ENCODE assay signal across 7 mouse cellular contexts in the genomic region with DNA sequence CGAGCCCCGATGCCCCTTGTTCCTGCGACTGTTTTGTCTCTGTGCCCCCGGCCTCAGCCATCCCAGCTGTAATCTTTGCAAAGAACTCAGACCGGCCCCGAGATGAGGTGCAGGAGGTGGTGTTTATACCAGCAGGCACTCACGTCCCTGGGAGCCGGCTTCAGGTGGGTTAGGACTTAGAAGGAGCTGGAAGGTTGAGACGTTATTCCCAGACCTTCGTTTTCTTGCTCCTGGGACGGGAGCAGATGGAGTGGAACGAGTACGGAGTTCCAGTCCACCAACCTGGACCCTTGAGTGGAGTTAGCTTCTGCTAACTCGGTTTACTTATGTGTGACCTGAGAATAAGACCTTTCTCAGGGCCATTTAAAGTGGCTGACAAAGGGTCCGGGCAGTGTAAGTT. TPM values are rescaled to one million over a fixed set of nuclear protein-coding genes. Genes with fewer than 3 reads are reported as not detected.
DNase-seq lines count a peak whose midpoint lies in the region; ATAC-seq lines count a peak whose summit lies in the region.

No protein-coding gene starts in this region.

- H3K36me3 ChIP-seq in megakaryocyte, embryonic 14.5 days (replicated peaks; ENCODE audit: low read length), result peaks cover 16% of the 10 kb centered on the region
- H3K36me3 ChIP-seq in forebrain, embryonic 13.5 days (ENCODE audit: poor library complexity, severe bottlenecking), result peaks cover 2% of the 10 kb centered on the region; the same call in 1 of the 2 replicates
- H3K36me3 ChIP-seq in limb, embryonic 12.5 days, result peaks cover 29% of the 10 kb centered on the region
- H3K36me3 ChIP-seq in stomach, embryonic 15.5 days, result no peaks in the 10 kb centered on the region

- 18% methylated on average over 15 of the region's 15 CpGs for WGBS in forebrain, embryonic 13.5 days
- WGBS in limb, embryonic 12.5 days, result 22% methylated on average over 15 of the region's 15 CpGs
- WGBS in stomach, embryonic 15.5 days, result 17% methylated on average over 15 of the region's 15 CpGs

- H3K4me1 ChIP-seq in megakaryocyte, embryonic 14.5 days, result peaks cover 33% of the 10 kb centered on the region
- H3K4me1 ChIP-seq in forebrain, embryonic 13.5 days, result peaks cover 21% of the 10 kb centered on the region
- peaks cover 24% of the 10 kb centered on the region for H3K4me1 ChIP-seq in limb, embryonic 12.5 days (replicated peaks)
- H3K4me1 ChIP-seq in stomach, embryonic 15.5 days, result peaks cover 19% of the 10 kb centered on the region

- peak overlapping the region; percentile 57; the same call in 1 of the 2 replicates for H3K27ac ChIP-seq in forebrain, embryonic 13.5 days
- peak overlapping the region; percentile 89 for H3K27ac ChIP-seq in limb, embryonic 12.5 days
- H3K27ac ChIP-seq in stomach, embryonic 15.5 days, result peak overlapping the region; percentile 88; the same call in 1 of the 2 replicates

- peak overlapping the region; percentile 72 for H3K4me2 ChIP-seq in forebrain, embryonic 13.5 days
- H3K4me2 ChIP-seq in limb, embryonic 12.5 days, result peak overlapping the region; percentile 82
- peak overlapping the region; percentile 90 for H3K4me2 ChIP-seq in stomach, embryonic 15.5 days

- ATAC-seq in megakaryocyte, adult 5-6 weeks (ENCODE audit: poor library complexity, severe bottlenecking), result no peak
- no peak for ATAC-seq in forebrain, embryonic 13.5 days
- no peak for ATAC-seq in limb, embryonic 12.5 days (ENCODE audit: insufficient number of reproducible peaks, insufficient read depth, low FRiP score, low TSS enrichment, low read depth)
- no peak for ATAC-seq in stomach, embryonic 15.5 days (ENCODE audit: insufficient read depth, low FRiP score, low read depth)

- H3K9me3 ChIP-seq in megakaryocyte, embryonic 14.5 days, result no peaks in the 10 kb centered on the region
- H3K9me3 ChIP-seq in forebrain, embryonic 13.5 days (replicated peaks), result no peaks in the 10 kb centered on the region
- no peaks in the 10 kb centered on the region for H3K9me3 ChIP-seq in limb, embryonic 12.5 days
- no peaks in the 10 kb centered on the region for H3K9me3 ChIP-seq in stomach, embryonic 15.5 days

- H3K27me3 ChIP-seq in megakaryocyte, embryonic 14.5 days (replicated peaks), result peaks cover 12% of the 10 kb centered on the region
- peaks cover 3% of the 10 kb centered on the region for H3K27me3 ChIP-seq in forebrain, embryonic 13.5 days
- H3K27me3 ChIP-seq in limb, embryonic 12.5 days, result no peaks in the 10 kb centered on the region
- H3K27me3 ChIP-seq in stomach, embryonic 15.5 days (replicated peaks), result no peaks in the 10 kb centered on the region

- H3K9ac ChIP-seq in forebrain, embryonic 13.5 days, result peak overlapping the region; percentile 77
- H3K9ac ChIP-seq in limb, embryonic 12.5 days (replicated peaks), result peak overlapping the region; percentile 79
- H3K9ac ChIP-seq in stomach, embryonic 15.5 days, result peak overlapping the region; percentile 74; the same call in 1 of the 2 replicates

- peak overlapping the region; percentile 94 for H3K4me3 ChIP-seq in megakaryocyte, embryonic 14.5 days (replicated peaks)
- peak overlapping the region; percentile 65 for H3K4me3 ChIP-seq in forebrain, embryonic 13.5 days
- peak overlapping the region; percentile 63 for H3K4me3 ChIP-seq in limb, embryonic 12.5 days (replicated peaks)
- peak overlapping the region; percentile 84 for H3K4me3 ChIP-seq in stomach, embryonic 15.5 days (replicated peaks)

- no peak for DNase-seq in urinary bladder, postnatal 14 days (ENCODE audit: low spot score)
- DNase-seq in testis, postnatal 14 days (ENCODE audit: low spot score), result no peak

RNA-seq across cellular contexts. Expression of a gene that starts 0.7 kb away (rescaled TPM):
- polyA plus RNA-seq in megakaryocyte, embryonic 14.5 days (2012; ENCODE audit: insufficient read depth, low replicate concordance), result 4.5 and 11.2 TPM in 2 replicates
- 0.48 and 1.4 TPM in 2 replicates for total RNA-seq in megakaryocyte, adult 5-6 weeks (2015)
- total RNA-seq in megakaryocyte, adult 5-6 weeks (2017), result 5.1 and 5.4 TPM in 2 replicates
- 22.8 and 23.0 TPM in 2 replicates for polyA plus RNA-seq in forebrain, embryonic 13.5 days (2015; fragmentation: Nextera tagmentation; extraction: Ambion mirVana)
- polyA plus RNA-seq in limb, embryonic 12.5 days (2016; fragmentation: Nextera tagmentation; extraction: Ambion mirVana), result 32.4 and 35.1 TPM in 2 replicates
- 19.7 and 20.1 TPM in 2 replicates for polyA plus RNA-seq in stomach, embryonic 15.5 days (2015; fragmentation: Nextera tagmentation; extraction: Ambion mirVana)

RNA-seq across cellular contexts. Expression of a gene that starts 10.8 kb away (rescaled TPM):
- polyA plus RNA-seq in megakaryocyte, embryonic 14.5 days (2012; ENCODE audit: insufficient read depth, low replicate concordance), result not detected in 2 replicates
- 0.55 and 0.80 TPM in 2 replicates for total RNA-seq in megakaryocyte, adult 5-6 weeks (2015)
- total RNA-seq in megakaryocyte, adult 5-6 weeks (2017), result not detected in 2 replicates
- polyA plus RNA-seq in forebrain, embryonic 13.5 days (2015; fragmentation: Nextera tagmentation; extraction: Ambion mirVana), result 3.0 and 3.6 TPM in 2 replicates
- 1.0 TPM in 2 replicates for polyA plus RNA-seq in limb, embryonic 12.5 days (2016; fragmentation: Nextera tagmentation; extraction: Ambion mirVana)
- 0.54 and 0.86 TPM in 2 replicates for polyA plus RNA-seq in stomach, embryonic 15.5 days (2015; fragmentation: Nextera tagmentation; extraction: Ambion mirVana)

RNA-seq across cellular contexts. Expression of a gene that starts 10.9 kb away (rescaled TPM):
- 22.3 and 22.7 TPM in 2 replicates for polyA plus RNA-seq in megakaryocyte, embryonic 14.5 days (2012; ENCODE audit: insufficient read depth, low replicate concordance)
- total RNA-seq in megakaryocyte, adult 5-6 weeks (2015), result 28.4 and 28.6 TPM in 2 replicates
- 18.6 and 19.7 TPM in 2 replicates for total RNA-seq in megakaryocyte, adult 5-6 weeks (2017)
- 59.3 and 60.7 TPM in 2 replicates for polyA plus RNA-seq in forebrain, embryonic 13.5 days (2015; fragmentation: Nextera tagmentation; extraction: Ambion mirVana)
- polyA plus RNA-seq in limb, embryonic 12.5 days (2016; fragmentation: Nextera tagmentation; extraction: Ambion mirVana), result 80.0 and 80.5 TPM in 2 replicates
- 78.8 and 85.1 TPM in 2 replicates for polyA plus RNA-seq in stomach, embryonic 15.5 days (2015; fragmentation: Nextera tagmentation; extraction: Ambion mirVana)

RNA-seq across cellular contexts. Expression of a gene that starts 17.2 kb away (rescaled TPM):
- 0.77 and 1.4 TPM in 2 replicates for polyA plus RNA-seq in megakaryocyte, embryonic 14.5 days (2012; ENCODE audit: insufficient read depth, low replicate concordance)
- total RNA-seq in megakaryocyte, adult 5-6 weeks (2015), result 0.13 TPM in 1 of 2 replicates, not detected in the other
- total RNA-seq in megakaryocyte, adult 5-6 weeks (2017), result not detected in 2 replicates
- polyA plus RNA-seq in forebrain, embryonic 13.5 days (2015; fragmentation: Nextera tagmentation; extraction: Ambion mirVana), result 0.15 and 0.21 TPM in 2 replicates
- polyA plus RNA-seq in limb, embryonic 12.5 days (2016; fragmentation: Nextera tagmentation; extraction: Ambion mirVana), result 6.5 and 7.7 TPM in 2 replicates
- 1.4 and 3.7 TPM in 2 replicates for polyA plus RNA-seq in stomach, embryonic 15.5 days (2015; fragmentation: Nextera tagmentation; extraction: Ambion mirVana)

RNA-seq across cellular contexts. Expression of a gene that starts 20.0 kb away (rescaled TPM):
- polyA plus RNA-seq in megakaryocyte, embryonic 14.5 days (2012; ENCODE audit: insufficient read depth, low replicate concordance), result 9.7 and 13.2 TPM in 2 replicates
- total RNA-seq in megakaryocyte, adult 5-6 weeks (2015), result 5.3 and 6.5 TPM in 2 replicates
- 7.1 and 7.5 TPM in 2 replicates for total RNA-seq in megakaryocyte, adult 5-6 weeks (2017)
- 7.8 and 8.7 TPM in 2 replicates for polyA plus RNA-seq in forebrain, embryonic 13.5 days (2015; fragmentation: Nextera tagmentation; extraction: Ambion mirVana)
- 6.7 and 8.7 TPM in 2 replicates for polyA plus RNA-seq in limb, embryonic 12.5 days (2016; fragmentation: Nextera tagmentation; extraction: Ambion mirVana)
- polyA plus RNA-seq in stomach, embryonic 15.5 days (2015; fragmentation: Nextera tagmentation; extraction: Ambion mirVana), result 7.8 and 9.5 TPM in 2 replicates
